13 mouse cellular contexts compared by ENCODE assay signal in the genomic region with DNA sequence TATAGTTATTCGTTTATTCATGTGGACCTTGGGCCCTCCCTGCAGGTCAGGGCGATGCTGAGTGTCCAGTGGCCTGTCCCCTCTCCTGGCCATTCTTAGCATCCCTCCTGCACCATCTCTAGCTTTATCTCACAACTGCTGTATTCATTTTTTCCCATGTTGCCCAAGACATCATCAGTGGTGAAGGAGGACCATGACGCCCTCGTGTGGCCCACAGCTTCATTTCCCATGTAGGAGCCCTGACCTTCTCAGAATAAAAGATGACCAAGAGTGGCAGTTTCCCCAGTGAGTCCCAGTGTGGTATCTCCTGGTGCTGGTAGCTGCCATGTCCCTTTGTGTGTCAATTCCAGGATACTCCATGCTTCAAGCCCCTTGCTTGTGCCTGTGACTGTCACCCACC. TPM values are rescaled to one million over a fixed set of nuclear protein-coding genes. Genes with fewer than 3 reads are reported as not detected.
DNase-seq lines count a peak whose midpoint lies in the region; ATAC-seq and TF ChIP-seq lines count a peak whose summit lies in the region.
"Had no signal": no experiment of that assay in that cellular context is flagged by ENCODE, and none has a peak within 500 bp of the region (broad histone marks: within the 10 kb centered on the region; RNA-seq: fewer than 3 reads in every experiment).

No protein-coding gene starts in this region.

- peak; percentile 23 for DNase-seq in adrenal gland, postnatal 14 days
- no peak for DNase-seq in adrenal gland, adult 2 months
- no peak for DNase-seq in kidney, adult 2 months
- no peak for DNase-seq in kidney, adult 9 months
- DNase-seq in frontal cortex, adult 2 months (ENCODE audit: extremely low spot score in 1 of 2, low spot score in 1 of 2): no peak
- DNase-seq: adrenal gland, postnatal 25 days; gastrocnemius, postnatal 25 days; heart, postnatal 14 days; thymus, adult 18-20 months had no signal

- no peaks in the 10 kb centered on the region for H3K4me1 ChIP-seq in kidney, adult 2 months (ENCODE audit: control insufficient read depth, insufficient read depth, low read length)
- peaks cover 10% of the 10 kb centered on the region for H3K4me1 ChIP-seq in midbrain, embryonic 13.5 days (replicated peaks)
- peaks cover 9% of the 10 kb centered on the region for H3K4me1 ChIP-seq in midbrain, embryonic 15.5 days

- TF ChIP-seq POLR2A in kidney, adult 2 months (IDR thresholded peaks at IDR 0.05; ENCODE audit: low read depth, low read length): no peak
- no peak for TF ChIP-seq POLR2A in myocyte (IDR thresholded peaks at IDR 0.05; ENCODE audit: insufficient read length, low read depth)

- no peak overlapping the region for H3K4me3 ChIP-seq in kidney, adult 2 months (ENCODE audit: insufficient read depth, low read depth, low read length)
- H3K4me3 ChIP-seq in midbrain, embryonic 13.5 days (replicated peaks): no peak overlapping the region
- no peak overlapping the region for H3K4me3 ChIP-seq in midbrain, embryonic 15.5 days
- no peak overlapping the region for H3K4me3 ChIP-seq in myocyte

- TF ChIP-seq CTCF in kidney, adult 2 months (conservative IDR thresholded peaks at IDR 0.05; ENCODE audit: insufficient read depth, insufficient read length, low read depth, low read length): peak; percentile 46

- H3K79me2 ChIP-seq in myocyte (ENCODE audit: control insufficient read depth, insufficient read depth): no peaks in the 10 kb centered on the region

- no peak overlapping the region for H3K27ac ChIP-seq in kidney, adult 2 months (ENCODE audit: insufficient read depth, low read depth, low read length)
- peak overlapping the region; percentile 39 for H3K27ac ChIP-seq in midbrain, embryonic 13.5 days
- no peak overlapping the region for H3K27ac ChIP-seq in midbrain, embryonic 15.5 days

- H3K27me3 ChIP-seq in kidney, adult 2 months (replicated peaks; ENCODE audit: control insufficient read depth, insufficient read depth, low read length): no peaks in the 10 kb centered on the region
- H3K27me3 ChIP-seq in midbrain, embryonic 13.5 days: no peaks in the 10 kb centered on the region
- H3K27me3 ChIP-seq in midbrain, embryonic 15.5 days (replicated peaks): no peaks in the 10 kb centered on the region
- no peaks in the 10 kb centered on the region for H3K27me3 ChIP-seq in myocyte (ENCODE audit: control insufficient read depth, insufficient read depth, insufficient read length)
- H3K27me3 ChIP-seq: Patski had no signal

- H3K4me2 ChIP-seq in midbrain, embryonic 13.5 days (replicated peaks): no peak overlapping the region
- H3K4me2 ChIP-seq in midbrain, embryonic 15.5 days: no peak overlapping the region
- peak overlapping the region; percentile 18 for H3K4me2 ChIP-seq in myocyte (ENCODE audit: low read depth)

- no peak overlapping the region; the same call in 1 of the 2 replicates for H3K9ac ChIP-seq in midbrain, embryonic 13.5 days (replicated peaks)
- no peak overlapping the region for H3K9ac ChIP-seq in midbrain, embryonic 15.5 days

- no peaks in the 10 kb centered on the region for H3K36me3 ChIP-seq in kidney, adult 2 months (ENCODE audit: control insufficient read depth, insufficient read depth, low read length)
- peaks cover 77% of the 10 kb centered on the region for H3K36me3 ChIP-seq in midbrain, embryonic 13.5 days
- H3K36me3 ChIP-seq in midbrain, embryonic 15.5 days (replicated peaks): peaks cover 10% of the 10 kb centered on the region; the same call in 1 of the 2 replicates
- peaks cover 5% of the 10 kb centered on the region for H3K36me3 ChIP-seq in myocyte (ENCODE audit: control insufficient read depth, insufficient read depth)

- 81% methylated on average over 4 of the region's 4 CpGs for WGBS in kidney, adult 2 months
- 88% methylated on average over 4 of the region's 4 CpGs for WGBS in midbrain, embryonic 13.5 days
- WGBS in midbrain, embryonic 15.5 days: 91% methylated on average over 4 of the region's 4 CpGs

- no peaks in the 10 kb centered on the region for H3K9me3 ChIP-seq in midbrain, embryonic 13.5 days
- H3K9me3 ChIP-seq in midbrain, embryonic 15.5 days: no peaks in the 10 kb centered on the region

- H3ac ChIP-seq in myocyte (ENCODE audit: control insufficient read depth, insufficient read length): no peak overlapping the region

- no peak for ATAC-seq in midbrain, embryonic 13.5 days
- ATAC-seq in midbrain, embryonic 15.5 days (replicated peaks): no peak

TF ChIP-seq in myocyte, 11 proteins besides CTCF, POLR2A, EP300 and RAD21:
- TF ChIP-seq USF1 (IDR thresholded peaks at IDR 0.05; ENCODE audit: low read depth): no peak
- no peak for TF ChIP-seq CEBPB (IDR thresholded peaks at IDR 0.05; ENCODE audit: insufficient read depth, poor library complexity, severe bottlenecking)
- TF ChIP-seq E2F4 (IDR thresholded peaks at IDR 0.05; ENCODE audit: insufficient read depth): no peak
- TF ChIP-seq MYOD1 (IDR thresholded peaks at IDR 0.05; ENCODE audit: control insufficient read depth in 1 of 3, insufficient read length in 2 of 3, low read depth in 2 of 3): no peak
- no peak for TF ChIP-seq MAX (IDR thresholded peaks at IDR 0.05; ENCODE audit: low read depth)
- TF ChIP-seq MYOG (IDR thresholded peaks at IDR 0.05; ENCODE audit: control insufficient read depth in 1 of 3, insufficient read depth in 1 of 3, insufficient read length in 2 of 3, low read depth in 2 of 3): no peak
- no peak for TF ChIP-seq SRF (IDR thresholded peaks at IDR 0.05; ENCODE audit: control insufficient read depth, insufficient read length, low read depth)
- no peak for TF ChIP-seq TCF3 (IDR thresholded peaks at IDR 0.05; ENCODE audit: insufficient read length, low read depth)
- TF ChIP-seq REST (IDR thresholded peaks at IDR 0.05; ENCODE audit: insufficient read depth, insufficient read length): no peak
- no peak for TF ChIP-seq POLR2AphosphoS2 (IDR thresholded peaks at IDR 0.05; ENCODE audit: insufficient read length, low read depth)
- TF ChIP-seq TCF12 (IDR thresholded peaks at IDR 0.05; ENCODE audit: insufficient read depth, poor library complexity, severe bottlenecking): no peak

RNA-seq across cellular contexts. Expression of a gene that starts 13.5 kb away (rescaled TPM):
- 188 and 193 TPM in 2 replicates for total RNA-seq in adrenal gland, postnatal 14 days (2021)
- total RNA-seq in adrenal gland, adult 2 months (2021): 100 to 1,000 TPM; 213 to 229 TPM
- polyA plus RNA-seq in adrenal gland, adult 2 months (2012; rRNA removed): 193 and 215 TPM in 2 replicates
- 399 and 450 TPM in 2 replicates for polyA plus RNA-seq in kidney, adult 2 months (2012; rRNA removed)
- 93.2 and 105 TPM in 2 replicates for polyA plus RNA-seq in midbrain, embryonic 13.5 days (2015; fragmentation: Nextera tagmentation; extraction: Ambion mirVana)
- polyA plus RNA-seq in midbrain, embryonic 15.5 days (2015; fragmentation: Nextera tagmentation; extraction: Ambion mirVana): 82.7 and 89.4 TPM in 2 replicates
- polyA plus RNA-seq in myocyte (2012; fragmentation: generic; extraction: Trizol): 211 TPM
- 80.3 and 80.9 TPM in 2 replicates for polyA plus RNA-seq in frontal cortex, adult 2 months (2012; rRNA removed)
